Comparison of ENCODE assay signal across 8 mouse cellular contexts in genomic region chr7:35214442-35215222, GRCm38 (mm10). TPM values are rescaled to one million over a fixed set of nuclear protein-coding genes. Genes with fewer than 3 reads are reported as not detected.
DNase-seq lines count a peak whose midpoint lies in the region; ATAC-seq lines count a peak whose summit lies in the region.

No protein-coding gene starts in this region.

- H3K4me3 ChIP-seq in heart, embryonic 10.5 days, result peak overlapping the region; percentile 73
- peak overlapping the region; percentile 78 for H3K4me3 ChIP-seq in embryonic facial prominence, embryonic 13.5 days
- peak overlapping the region; percentile 74 for H3K4me3 ChIP-seq in intestine, embryonic 15.5 days (replicated peaks)
- H3K4me3 ChIP-seq in neural tube, embryonic 11.5 days (ENCODE audit: low read depth, low read length), result peak overlapping the region; percentile 90

- peak overlapping the region; percentile 83 for H3K9ac ChIP-seq in embryonic facial prominence, embryonic 13.5 days
- peak overlapping the region; percentile 69 for H3K9ac ChIP-seq in intestine, embryonic 15.5 days
- H3K9ac ChIP-seq in neural tube, embryonic 11.5 days (ENCODE audit: low read length), result peak overlapping the region; percentile 94

- WGBS in heart, embryonic 10.5 days, result 12% methylated on average over 77 of the region's 79 CpGs
- WGBS in embryonic facial prominence, embryonic 13.5 days, result under 1% methylated on average over 51 of the region's 79 CpGs
- WGBS in intestine, embryonic 15.5 days, result under 1% methylated on average over 43 of the region's 79 CpGs
- under 1% methylated on average over 62 of the region's 79 CpGs for WGBS in neural tube, embryonic 11.5 days

- H3K4me1 ChIP-seq in heart, embryonic 10.5 days, result peaks cover 18% of the 10 kb centered on the region
- H3K4me1 ChIP-seq in embryonic facial prominence, embryonic 13.5 days, result peaks cover 18% of the 10 kb centered on the region
- peaks cover 15% of the 10 kb centered on the region; the same call in 1 of the 2 replicates for H3K4me1 ChIP-seq in intestine, embryonic 15.5 days (replicated peaks)
- H3K4me1 ChIP-seq in neural tube, embryonic 11.5 days (ENCODE audit: control insufficient read depth, insufficient read depth, low read length), result peaks cover 12% of the 10 kb centered on the region

- no peak for DNase-seq in heart, embryonic 10.5 days (ENCODE audit: low spot score)
- no peak for DNase-seq in heart, adult 9 months (ENCODE audit: low spot score in 2 of 2)
- peak; percentile 50 for DNase-seq in ZHBTc4 (ENCODE audit: low read depth, low spot score)
- DNase-seq in neural tube, embryonic 11.5 days (ENCODE audit: low spot score), result peak; percentile 65
- no peak for DNase-seq in ovary, postnatal 36 days (ENCODE audit: low spot score)

- no peaks in the 10 kb centered on the region for H3K9me3 ChIP-seq in heart, embryonic 10.5 days
- no peaks in the 10 kb centered on the region for H3K9me3 ChIP-seq in embryonic facial prominence, embryonic 13.5 days
- H3K9me3 ChIP-seq in intestine, embryonic 15.5 days, result no peaks in the 10 kb centered on the region
- no peaks in the 10 kb centered on the region for H3K9me3 ChIP-seq in neural tube, embryonic 11.5 days (ENCODE audit: control insufficient read depth, low read length)

- no peaks in the 10 kb centered on the region for H3K36me3 ChIP-seq in heart, embryonic 10.5 days
- H3K36me3 ChIP-seq in embryonic facial prominence, embryonic 13.5 days, result peaks cover 31% of the 10 kb centered on the region
- no peaks in the 10 kb centered on the region for H3K36me3 ChIP-seq in intestine, embryonic 15.5 days
- peaks cover 3% of the 10 kb centered on the region; the same call in 1 of the 2 replicates for H3K36me3 ChIP-seq in neural tube, embryonic 11.5 days (ENCODE audit: control insufficient read depth, insufficient read depth, low read length)

- peak overlapping the region; percentile 86 for H3K27ac ChIP-seq in heart, embryonic 10.5 days
- peak overlapping the region; percentile 22 for H3K27ac ChIP-seq in embryonic facial prominence, embryonic 13.5 days
- H3K27ac ChIP-seq in intestine, embryonic 15.5 days, result peak overlapping the region; percentile 54
- peak overlapping the region; percentile 87 for H3K27ac ChIP-seq in neural tube, embryonic 11.5 days (ENCODE audit: low read depth, low read length)

- H3K27me3 ChIP-seq in heart, embryonic 10.5 days (ENCODE audit: insufficient read depth, poor library complexity, severe bottlenecking), result peaks cover 31% of the 10 kb centered on the region
- H3K27me3 ChIP-seq in embryonic facial prominence, embryonic 13.5 days, result 0 out of 2 replicates have a peak, but pooled peaks cover 5% of the 10 kb centered on the region
- H3K27me3 ChIP-seq in intestine, embryonic 15.5 days (replicated peaks), result peaks cover 6% of the 10 kb centered on the region; the same call in 1 of the 2 replicates
- no peaks in the 10 kb centered on the region for H3K27me3 ChIP-seq in neural tube, embryonic 11.5 days (ENCODE audit: control insufficient read depth, insufficient read depth, low read length)

- peak; percentile 35; the same call in 1 of the 2 replicates for ATAC-seq in embryonic facial prominence, embryonic 13.5 days (ENCODE audit: insufficient number of reproducible peaks, insufficient read depth, low FRiP score, low TSS enrichment, low read depth)
- peak; percentile 73 for ATAC-seq in intestine, embryonic 15.5 days
- peak; percentile 70 for ATAC-seq in neural tube, embryonic 11.5 days (ENCODE audit: insufficient read depth, low FRiP score, low TSS enrichment)
- no peak for ATAC-seq in granulocyte monocyte progenitor cell, adult 5-6 weeks (replicated peaks; ENCODE audit: poor library complexity, severe bottlenecking)

- peak overlapping the region; percentile 81 for H3K4me2 ChIP-seq in embryonic facial prominence, embryonic 13.5 days
- peak overlapping the region; percentile 88 for H3K4me2 ChIP-seq in intestine, embryonic 15.5 days (replicated peaks)
- peak overlapping the region; percentile 75 for H3K4me2 ChIP-seq in neural tube, embryonic 11.5 days (ENCODE audit: low read depth)

RNA-seq across cellular contexts. Expression of gene Lrp3, which starts 0.7 kb away (rescaled TPM):
- polyA plus RNA-seq in heart, embryonic 10.5 days (2016; fragmentation: Nextera tagmentation; extraction: Ambion mirVana), result 1.5 and 4.2 TPM in 2 replicates
- 10.3 and 11.2 TPM in 2 replicates for polyA plus RNA-seq in embryonic facial prominence, embryonic 13.5 days (2015; fragmentation: Nextera tagmentation; extraction: Ambion mirVana)
- 4.0 and 5.1 TPM in 2 replicates for polyA plus RNA-seq in intestine, embryonic 15.5 days (2015; fragmentation: Nextera tagmentation; extraction: Ambion mirVana)
- 18.7 and 21.6 TPM in 2 replicates for polyA plus RNA-seq in neural tube, embryonic 11.5 days (2014; fragmentation: Nextera tagmentation; extraction: Ambion mirVana)
- not detected in 2 replicates for total RNA-seq in granulocyte monocyte progenitor cell, adult 5-6 weeks (2014; fragmentation: Nextera tagmentation)
- total RNA-seq in granulocyte monocyte progenitor cell, adult 5-6 weeks (2017), result not detected in 2 replicates

RNA-seq across cellular contexts. Expression of gene Slc7a10, which starts 28.4 kb away (rescaled TPM):
- polyA plus RNA-seq in heart, embryonic 10.5 days (2016; fragmentation: Nextera tagmentation; extraction: Ambion mirVana), result 0.14 and 0.49 TPM in 2 replicates
- 5.3 and 5.5 TPM in 2 replicates for polyA plus RNA-seq in embryonic facial prominence, embryonic 13.5 days (2015; fragmentation: Nextera tagmentation; extraction: Ambion mirVana)
- 1.6 and 1.7 TPM in 2 replicates for polyA plus RNA-seq in intestine, embryonic 15.5 days (2015; fragmentation: Nextera tagmentation; extraction: Ambion mirVana)
- 0.25 and 0.89 TPM in 2 replicates for polyA plus RNA-seq in neural tube, embryonic 11.5 days (2014; fragmentation: Nextera tagmentation; extraction: Ambion mirVana)
- not detected in 2 replicates for total RNA-seq in granulocyte monocyte progenitor cell, adult 5-6 weeks (2014; fragmentation: Nextera tagmentation)
- not detected in 2 replicates for total RNA-seq in granulocyte monocyte progenitor cell, adult 5-6 weeks (2017)

Comparison
In these comparisons a context has a peak if more than half of its experiments do, and no peak if none do; other contexts are left out.
1. DNase-seq: peak in ZHBTc4 (single experiment) and neural tube, embryonic 11.5 days (single experiment); none in heart, embryonic 10.5 days (single experiment), heart, adult 9 months (0 of 2) and ovary, postnatal 36 days (single experiment).
2. H3K27ac ChIP-seq: peak in every context shown above with its lines; median percentile 87 in neural tube, embryonic 11.5 days; 86 in heart, embryonic 10.5 days; 54 in intestine, embryonic 15.5 days; 22 in embryonic facial prominence, embryonic 13.5 days.
3. Peak in every context shown above with its lines, with median percentiles within 50 percentile points of each other: H3K4me3 ChIP-seq, H3K4me2 ChIP-seq and H3K9ac ChIP-seq.